Mouse (Mus musculus): Measurements from ENCODE around the gene Mki67. TPM values are rescaled to one million over a fixed set of nuclear protein-coding genes. Genes with fewer than 3 reads are reported as not detected.

Mki67 gene
- polyA plus RNA-seq, 1 experiment from 2014 or later = 3.7 TPM

GRCm38 (mm10) chr7:135650061-135650460 is 66.1 kb downstream of the Mki67 start:
- H3K9me3 ChIP-seq (ENCODE audit: control insufficient read depth, low read length) = no peaks in the 10 kb centered on the region
- H3K27me3 ChIP-seq (ENCODE audit: control insufficient read depth, insufficient read depth, low read length) = no peaks in the 10 kb centered on the region
- no peaks in the 10 kb centered on the region for H3K4me1 ChIP-seq (ENCODE audit: control insufficient read depth, insufficient read depth, low read length)
- no peak overlapping the region for H3K27ac ChIP-seq (ENCODE audit: low read depth, low read length)
- H3K4me3 ChIP-seq (ENCODE audit: low read depth, low read length) = no peak overlapping the region
- no peak overlapping the region for H3K9ac ChIP-seq (replicated peaks; ENCODE audit: low read depth, low read length)
- no peak for ATAC-seq (ENCODE audit: low read depth)
- H3K36me3 ChIP-seq (ENCODE audit: control insufficient read depth, insufficient read depth, low read length) = no peaks in the 10 kb centered on the region
- H3K4me2 ChIP-seq (ENCODE audit: low read depth, low read length) = no peak overlapping the region
- WGBS = 91% methylated on average over 5 of the region's 5 CpGs

- H3K4me1 ChIP-seq (ENCODE audit: control insufficient read depth, insufficient read depth, low read length) = no peaks in the 10 kb centered on the region
- H3K9me3 ChIP-seq (ENCODE audit: control insufficient read depth, low read length) = no peaks in the 10 kb centered on the region
- H3K36me3 ChIP-seq (ENCODE audit: control insufficient read depth, insufficient read depth, low read length) = no peaks in the 10 kb centered on the region
- H3K27ac ChIP-seq (ENCODE audit: low read depth, low read length) = no peak overlapping the region
- no peak overlapping the region for H3K4me2 ChIP-seq (ENCODE audit: low read depth, low read length)
- no peak overlapping the region for H3K4me3 ChIP-seq (ENCODE audit: low read depth, low read length)
- H3K27me3 ChIP-seq (ENCODE audit: control insufficient read depth, insufficient read depth, low read length) = no peaks in the 10 kb centered on the region
- no peak for ATAC-seq (ENCODE audit: low read depth)
- H3K9ac ChIP-seq (replicated peaks; ENCODE audit: low read depth, low read length) = no peak overlapping the region
- WGBS = 96% methylated on average over 1 of the region's 1 CpGs
Observed at GRCm38 (mm10) chr7:135649306-135649705, 66.9 kb downstream of the Mki67 start.

DNA sequence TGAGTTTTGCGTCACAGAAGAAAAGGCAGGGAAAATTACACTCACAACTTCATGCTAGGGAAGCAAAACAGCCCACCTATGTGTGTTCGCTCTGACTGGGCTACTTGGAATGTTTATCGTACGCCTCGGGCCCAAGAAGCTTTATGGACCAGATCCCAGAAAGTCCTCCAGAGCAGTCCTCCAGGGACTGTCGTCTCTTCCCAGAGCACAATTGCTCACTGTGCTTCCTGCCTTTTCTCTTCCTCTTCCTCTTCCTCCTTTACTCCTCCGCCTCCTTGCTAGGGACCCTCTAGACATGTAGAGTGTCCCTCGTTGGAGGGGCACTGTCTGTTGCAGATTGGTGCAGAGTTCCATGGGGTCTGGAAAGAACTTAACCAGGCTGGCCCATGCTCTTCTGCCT is 67.3 kb downstream of the Mki67 start:
- no peak for ATAC-seq (ENCODE audit: low read depth)
- H3K27me3 ChIP-seq (ENCODE audit: control insufficient read depth, insufficient read depth, low read length) = no peaks in the 10 kb centered on the region
- H3K9me3 ChIP-seq (ENCODE audit: control insufficient read depth, low read length) = no peaks in the 10 kb centered on the region
- no peak overlapping the region for H3K4me2 ChIP-seq (ENCODE audit: low read depth, low read length)
- H3K4me3 ChIP-seq (ENCODE audit: low read depth, low read length) = no peak overlapping the region
- H3K9ac ChIP-seq (replicated peaks; ENCODE audit: low read depth, low read length) = no peak overlapping the region
- H3K36me3 ChIP-seq (ENCODE audit: control insufficient read depth, insufficient read depth, low read length) = no peaks in the 10 kb centered on the region
- H3K4me1 ChIP-seq (ENCODE audit: control insufficient read depth, insufficient read depth, low read length) = no peaks in the 10 kb centered on the region
- 89% methylated on average over 8 of the region's 8 CpGs for WGBS
- no peak overlapping the region for H3K27ac ChIP-seq (ENCODE audit: low read depth, low read length)

DNA sequence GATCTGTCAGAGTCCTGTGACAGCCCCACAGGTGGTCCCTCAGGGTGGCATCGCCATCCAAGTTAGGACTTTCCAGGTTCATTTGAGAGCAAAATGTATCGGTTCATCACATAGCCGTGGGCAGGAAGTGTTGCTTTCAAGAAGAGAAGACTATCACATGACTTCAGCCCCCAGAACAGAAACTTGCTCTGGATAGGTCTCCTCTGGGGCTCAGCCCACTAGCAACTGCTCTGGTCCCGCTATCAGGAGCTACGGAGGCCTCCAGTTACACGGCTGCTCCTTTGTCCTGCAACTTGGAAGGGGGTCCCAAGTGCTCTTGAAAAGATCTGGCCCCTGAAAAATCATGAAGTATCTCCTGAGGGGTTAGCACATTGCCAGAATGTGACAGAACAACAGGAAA is 69.2 kb downstream of the Mki67 start:
- Histone ChIP-seq H3K4me1 (ENCODE audit: control insufficient read depth, insufficient read depth, low read length) (peaks cover 5% of the 10 kb centered on the region), H3K9ac (replicated peaks; ENCODE audit: low read depth, low read length) (no peak overlapping the region), H3K4me2 (ENCODE audit: low read depth, low read length) (no peak overlapping the region), H3K9me3 (ENCODE audit: control insufficient read depth, low read length) (no peaks in the 10 kb centered on the region), H3K27ac (ENCODE audit: low read depth, low read length) (no peak overlapping the region), H3K36me3 (ENCODE audit: control insufficient read depth, insufficient read depth, low read length) (no peaks in the 10 kb centered on the region), H3K4me3 (ENCODE audit: low read depth, low read length) (no peak overlapping the region), H3K27me3 (ENCODE audit: control insufficient read depth, insufficient read depth, low read length) (no peaks in the 10 kb centered on the region)
- WGBS = 83% methylated on average over 6 of the region's 6 CpGs
- no peak for ATAC-seq (ENCODE audit: low read depth)

DNA sequence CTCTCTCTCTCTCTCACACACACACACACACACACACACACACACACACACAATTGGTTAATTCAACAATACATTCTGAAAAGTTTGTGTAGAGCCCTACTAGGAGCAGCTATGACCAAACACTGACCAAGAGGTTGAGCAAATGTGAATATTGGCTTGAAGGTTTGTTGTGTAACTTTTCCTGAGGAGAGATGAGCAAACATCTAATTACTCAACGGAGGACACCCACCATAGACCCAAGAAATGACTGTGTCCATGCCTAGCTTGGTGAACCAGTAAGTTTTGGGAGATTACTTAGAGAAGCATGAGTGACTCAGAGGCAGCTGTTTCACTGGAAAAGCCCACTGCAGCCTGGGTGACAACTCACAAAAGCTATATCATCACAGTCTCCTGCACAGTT is 71.7 kb downstream of the Mki67 start:
- no peak for ATAC-seq (ENCODE audit: low read depth)
- Histone ChIP-seq H3K9ac (replicated peaks; ENCODE audit: low read depth, low read length) (no peak overlapping the region), H3K9me3 (ENCODE audit: control insufficient read depth, low read length) (no peaks in the 10 kb centered on the region), H3K4me3 (ENCODE audit: low read depth, low read length) (no peak overlapping the region), H3K4me2 (ENCODE audit: low read depth, low read length) (no peak overlapping the region), H3K36me3 (ENCODE audit: control insufficient read depth, insufficient read depth, low read length) (no peaks in the 10 kb centered on the region), H3K27ac (ENCODE audit: low read depth, low read length) (no peak overlapping the region), H3K4me1 (ENCODE audit: control insufficient read depth, insufficient read depth, low read length) (peaks cover 5% of the 10 kb centered on the region), H3K27me3 (ENCODE audit: control insufficient read depth, insufficient read depth, low read length) (no peaks in the 10 kb centered on the region)
- 91% methylated on average over 1 of the region's 1 CpGs for WGBS

DNA sequence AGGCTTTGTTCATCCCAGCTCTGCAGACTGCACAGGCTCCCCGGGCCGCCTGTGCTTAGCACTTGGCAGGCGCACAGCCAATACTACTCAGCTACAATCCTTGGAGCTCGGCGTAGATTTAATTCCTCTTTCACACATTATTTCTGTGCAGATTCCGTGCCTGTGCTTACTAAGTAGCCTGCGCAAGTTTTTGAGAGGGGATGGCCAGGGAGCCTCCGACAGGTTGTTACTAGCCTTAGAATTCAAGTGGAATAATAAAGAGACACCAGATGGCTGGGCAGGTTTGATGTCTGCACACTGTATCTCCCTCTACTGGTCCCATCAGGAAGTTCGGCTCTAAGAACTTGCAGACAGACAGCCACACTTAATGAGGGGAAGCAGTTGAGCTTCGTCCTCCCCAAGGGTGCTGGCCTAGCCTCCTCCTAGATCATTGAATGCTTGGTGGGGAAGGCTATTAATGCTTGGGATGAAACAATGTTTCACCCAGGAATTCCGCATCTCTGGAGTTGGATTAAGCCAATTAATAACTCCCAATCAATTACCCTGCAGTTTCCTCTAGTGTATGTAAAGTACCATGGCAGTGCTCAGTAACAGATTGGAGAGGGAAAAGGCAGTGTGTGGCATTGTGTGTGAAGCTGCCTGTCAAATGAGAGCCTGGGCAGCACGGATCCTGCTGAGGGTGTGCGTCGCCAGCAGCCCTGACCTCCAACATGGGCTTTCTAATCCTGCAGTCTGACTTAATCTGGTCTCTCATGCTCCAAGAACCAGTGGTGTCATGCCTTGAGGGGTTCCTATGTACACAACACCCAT is 74.3 kb downstream of the Mki67 start:
- H3K9me3 ChIP-seq (ENCODE audit: control insufficient read depth, low read length) = no peaks in the 10 kb centered on the region
- H3K36me3 ChIP-seq (ENCODE audit: control insufficient read depth, insufficient read depth, low read length) = no peaks in the 10 kb centered on the region
- no peaks in the 10 kb centered on the region for H3K27me3 ChIP-seq (ENCODE audit: control insufficient read depth, insufficient read depth, low read length)
- H3K4me1 ChIP-seq (ENCODE audit: control insufficient read depth, insufficient read depth, low read length) = peaks cover 8% of the 10 kb centered on the region
- 50% methylated on average over 14 of the region's 14 CpGs for WGBS
- H3K27ac ChIP-seq (ENCODE audit: low read depth, low read length) = no peak overlapping the region
- no peak overlapping the region for H3K9ac ChIP-seq (replicated peaks; ENCODE audit: low read depth, low read length)
- no peak for ATAC-seq (ENCODE audit: low read depth)
- no peak overlapping the region for H3K4me3 ChIP-seq (ENCODE audit: low read depth, low read length)
- 0 out of 2 replicates have a peak overlapping the region, but pooled peaks have one; percentile 14 for H3K4me2 ChIP-seq (ENCODE audit: low read depth, low read length)

Other genes starting within 250 kb of the Mki67 start
- gene Clrn3, start 187.7 kb downstream of the Mki67 start, polyA plus RNA-seq (2014; fragmentation: Nextera tagmentation; extraction: Ambion mirVana) = 0.08 TPM in 1 of 2 replicates, not detected in the other
- 13.3 and 15.4 TPM in 2 replicates for gene Ptpre, start 178.9 kb downstream of the Mki67 start, polyA plus RNA-seq (2014; fragmentation: Nextera tagmentation; extraction: Ambion mirVana)

Measured in neural tube, embryonic 14.5 days (tissue).